Mouse (Mus musculus) kidney, postnatal 0 days (tissue): ENCODE data around the gene Cpt1b. TPM values are rescaled to one million over a fixed set of nuclear protein-coding genes. Genes with fewer than 3 reads are reported as not detected.

Source experiments
- ATAC-seq: fragments of 200-750 bp; cut with Nextera tagmentation; replicated peaks from 2 replicates; pipeline ENCODE4 v1.8.0; 2017; ENCODE audit warnings: low read depth, moderate number of reproducible peaks, moderate TSS enrichment, moderate library complexity; ENCODE audit not compliant: low FRiP score
- DNase-seq: peaks from one replicate; pipeline ENCODE4 v3.0.0-alpha.2; 2016; ENCODE audit warnings: low spot score
- H3K27ac ChIP-seq: fragments of 300-500 bp; sonication (generic); 2 replicates; pipeline ENCODE4 v1.5.1; 2014; ENCODE audit warnings: mild to moderate bottlenecking
- H3K27me3 ChIP-seq: fragments of 300-500 bp; sonication (generic); 2 replicates; pipeline ENCODE4 v1.6.1; 2014; ENCODE audit warnings: low read length, mixed read lengths; ENCODE audit not compliant: insufficient read depth
- H3K36me3 ChIP-seq: fragments of 300-500 bp; sonication (generic); 2 replicates; pipeline ENCODE4 v1.6.1; 2014; ENCODE audit warnings: low read length, mixed read lengths; ENCODE audit not compliant: insufficient read depth
- H3K4me1 ChIP-seq: fragments of 300-500 bp; sonication (generic); replicated peaks from 2 replicates; pipeline ENCODE4 v1.6.1; 2014; ENCODE audit warnings: antibody characterized with exemption, low read length, mixed read lengths; ENCODE audit not compliant: insufficient read depth
- H3K4me2 ChIP-seq: fragments of 300-500 bp; sonication (generic); 2 replicates; pipeline ENCODE4 v1.6.1; 2014; ENCODE audit warnings: mild to moderate bottlenecking, low read length, moderate library complexity, mixed read lengths
- H3K4me3 ChIP-seq: fragments of 300-500 bp; sonication (generic); replicated peaks from 2 replicates; pipeline ENCODE4 v1.5.1; 2014; ENCODE audit warnings: low read depth, low read length
- H3K9ac ChIP-seq: fragments of 300-500 bp; sonication (generic); 2 replicates; pipeline ENCODE4 v1.6.1; 2014; ENCODE audit warnings: low read depth, low read length
- H3K9me3 ChIP-seq: fragments of 300-500 bp; sonication (generic); replicated peaks from 2 replicates; pipeline ENCODE4 v1.6.1; 2016; ENCODE audit warnings: low read length, inconsistent platforms, mixed read lengths
- CTCF ChIP-seq: IDR thresholded peaks from 2 replicates; pipeline ENCODE4 v1.5.1; 2016; ENCODE audit warnings: antibody characterized with exemption, low read depth, mild to moderate bottlenecking, moderate library complexity
- WGBS: fragments of 180-500 bp; shearing (Covaris S2); extraction: QIAGEN DNeasy Blood & Tissue Kit; methylation state at CpG from one replicate; pipeline ENCODE4 v1.1.7; 2014; 5-methylcytosine and 5-hydroxymethylcytosine counted together
- polyA plus RNA-seq: library from polyadenylated mRNA; unstranded; fragments of >200 nt; fragmentation: Nextera tagmentation; extraction: Ambion mirVana; gene quantifications from 2 replicates; pipeline ENCODE4 v1.2.1, GENCODE M21; 2015

The Cpt1b gene
- polyA plus RNA-seq, 1 experiment from 2014 or later = 23.7 TPM

- no peak for TF ChIP-seq CTCF
- H3K4me1 ChIP-seq = no peaks in the 10 kb centered on the region
- WGBS = 85% methylated on average over 2 of the region's 2 CpGs
- no peaks in the 10 kb centered on the region for H3K36me3 ChIP-seq
- H3K27me3 ChIP-seq = no peaks in the 10 kb centered on the region
- DNase-seq (no peak), ATAC-seq (no peak)
- H3K9ac ChIP-seq = no peak overlapping the region
- no peaks in the 10 kb centered on the region for H3K9me3 ChIP-seq
- no peak overlapping the region for H3K4me2 ChIP-seq
- H3K27ac ChIP-seq = no peak overlapping the region
- no peak overlapping the region for H3K4me3 ChIP-seq
These were observed 27.5 kb downstream of the Cpt1b start for GRCm38 (mm10) chr15:89398146-89398545.

- no peaks in the 10 kb centered on the region for H3K36me3 ChIP-seq
- 88% methylated on average over 4 of the region's 4 CpGs for WGBS
- DNase-seq (no peak), ATAC-seq (no peak)
- no peaks in the 10 kb centered on the region for H3K4me1 ChIP-seq
- H3K27me3 ChIP-seq = no peaks in the 10 kb centered on the region
- no peak overlapping the region for H3K4me2 ChIP-seq
- H3K9ac ChIP-seq = no peak overlapping the region
- H3K9me3 ChIP-seq = no peaks in the 10 kb centered on the region
- TF ChIP-seq CTCF = no peak
- no peak overlapping the region for H3K27ac ChIP-seq
- H3K4me3 ChIP-seq = no peak overlapping the region
These were observed 28.8 kb downstream of the Cpt1b start for GRCm38 (mm10) chr15:89396883-89397282.

GRCm38 (mm10) chr15:89390081-89390480 is 35.6 kb downstream of the Cpt1b start:
- Histone ChIP-seq H3K27ac (no peak overlapping the region), H3K27me3 (no peaks in the 10 kb centered on the region), H3K36me3 (no peaks in the 10 kb centered on the region), H3K4me1 (no peaks in the 10 kb centered on the region), H3K9ac (no peak overlapping the region), H3K4me2 (no peak overlapping the region), H3K9me3 (no peaks in the 10 kb centered on the region), H3K4me3 (no peak overlapping the region)
- DNase-seq (no peak), ATAC-seq (no peak)
- no peak for TF ChIP-seq CTCF
- WGBS = 94% methylated on average over 10 of the region's 10 CpGs

- no peaks in the 10 kb centered on the region for H3K4me1 ChIP-seq
- H3K9ac ChIP-seq = no peak overlapping the region
- no peak for TF ChIP-seq CTCF
- DNase-seq (no peak), ATAC-seq (no peak)
- H3K4me3 ChIP-seq = no peak overlapping the region
- 31% methylated on average over 12 of the region's 12 CpGs for WGBS
- H3K36me3 ChIP-seq = no peaks in the 10 kb centered on the region
- no peak overlapping the region for H3K27ac ChIP-seq
- no peak overlapping the region for H3K4me2 ChIP-seq
- H3K27me3 ChIP-seq = no peaks in the 10 kb centered on the region
- H3K9me3 ChIP-seq = no peaks in the 10 kb centered on the region
These were observed 38.5 kb downstream of the Cpt1b start for GRCm38 (mm10) chr15:89387127-89387526.

GRCm38 (mm10) chr15:89384617-89385016 is 41.0 kb downstream of the Cpt1b start, which contains the start of gene Klhdc7b:
Klhdc7b (plus strand) TSS chr15:89384917.
- Histone ChIP-seq H3K9ac (no peak within 1 kb of the TSS), H3K27ac (no peak within 1 kb of the TSS), H3K36me3 (no peaks in the 10 kb centered on the region), H3K4me1 (0 out of 2 replicates have a peak, but pooled peaks cover under 1% of the 10 kb centered on the region), H3K9me3 (no peaks in the 10 kb centered on the region), H3K4me2 (no peak within 1 kb of the TSS), H3K27me3 (peaks cover 8% of the 10 kb centered on the region), H3K4me3 (no peak within 1 kb of the TSS)
- ATAC-seq = no peak
- no peak for TF ChIP-seq CTCF
- 87% methylated on average over 7 of the region's 7 CpGs for WGBS
- no peak for DNase-seq

GRCm38 (mm10) chr15:89379429-89379828 is 46.2 kb downstream of the Cpt1b start:
- no peak for DNase-seq
- Histone ChIP-seq H3K27ac (no peak overlapping the region), H3K4me1 (peaks cover 19% of the 10 kb centered on the region), H3K4me2 (peak overlapping the region; percentile 62), H3K9me3 (no peaks in the 10 kb centered on the region), H3K36me3 (no peaks in the 10 kb centered on the region), H3K9ac (no peak overlapping the region), H3K27me3 (peaks cover 36% of the 10 kb centered on the region), H3K4me3 (peak overlapping the region; percentile 39)
- WGBS = 13% methylated on average over 10 of the region's 10 CpGs
- ATAC-seq = no peak
- no peak for TF ChIP-seq CTCF

GRCm38 (mm10) chr15:89378831-89379401 is 46.7 kb downstream of the Cpt1b start, which contains the start of gene Odf3b:
Odf3b (minus strand) TSS chr15:89379282.
- no peaks in the 10 kb centered on the region for H3K36me3 ChIP-seq
- no peaks in the 10 kb centered on the region for H3K9me3 ChIP-seq
- H3K4me1 ChIP-seq = peaks cover 24% of the 10 kb centered on the region
- H3K4me2 ChIP-seq = peak within 1 kb of the TSS; percentile 62
- 1% methylated on average over 30 of the region's 33 CpGs for WGBS
- no peak for TF ChIP-seq CTCF
- ATAC-seq (no peak), DNase-seq (peak; percentile 44)
- H3K27me3 ChIP-seq = peaks cover 36% of the 10 kb centered on the region
- H3K4me3 ChIP-seq = peak within 1 kb of the TSS; percentile 39
- H3K9ac ChIP-seq = peak within 1 kb of the TSS; percentile 24
- no peak within 1 kb of the TSS for H3K27ac ChIP-seq
